Comparison of ENCODE assay signal across 16 mouse cellular contexts in the genomic region with DNA sequence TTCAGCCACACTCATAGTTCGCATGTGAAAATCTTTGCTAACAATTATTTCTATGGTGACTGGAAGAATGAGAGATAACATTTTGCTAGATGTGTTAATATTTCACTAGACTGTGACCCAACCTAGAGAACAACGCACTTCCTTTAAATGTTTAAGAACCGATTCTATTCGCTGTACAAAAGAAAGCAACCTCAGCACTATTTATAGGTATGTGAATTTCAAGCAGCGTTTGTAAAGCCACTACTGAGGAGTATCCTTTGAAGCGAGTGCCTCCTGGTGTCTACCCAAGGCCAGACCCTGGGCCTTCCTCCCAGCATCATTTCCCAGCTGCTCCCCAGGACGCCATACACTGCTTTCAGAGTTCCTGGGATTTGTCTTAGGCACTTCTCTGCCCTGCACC. TPM values are rescaled to one million over a fixed set of nuclear protein-coding genes. Genes with fewer than 3 reads are reported as not detected.
DNase-seq lines count a peak whose midpoint lies in the region; ATAC-seq lines count a peak whose summit lies in the region.
"Had no signal": no experiment of that assay in that cellular context is flagged by ENCODE, and none has a peak within 500 bp of the region (broad histone marks: within the 10 kb centered on the region; RNA-seq: fewer than 3 reads in every experiment).

No protein-coding gene starts in this region.

- peaks cover 39% of the 10 kb centered on the region for H3K4me1 ChIP-seq in forebrain, embryonic 14.5 days (ENCODE audit: control insufficient read depth, insufficient read depth, low read length)
- H3K4me1 ChIP-seq in forebrain, embryonic 10.5 days = peaks cover 39% of the 10 kb centered on the region
- peaks cover 45% of the 10 kb centered on the region for H3K4me1 ChIP-seq in midbrain, embryonic 13.5 days (replicated peaks)
- H3K4me1 ChIP-seq in midbrain, embryonic 10.5 days = peaks cover 48% of the 10 kb centered on the region
- peaks cover 48% of the 10 kb centered on the region for H3K4me1 ChIP-seq in hindbrain, embryonic 15.5 days (replicated peaks)
- H3K4me1 ChIP-seq in neural tube, embryonic 15.5 days = peaks cover 44% of the 10 kb centered on the region

- no peak for DNase-seq in forebrain, embryonic 14.5 days (ENCODE audit: low spot score)
- DNase-seq in forebrain, embryonic 10.5 days (ENCODE audit: extremely low spot score, low spot score) = no peak
- no peak for DNase-seq in midbrain, embryonic 10.5 days (ENCODE audit: low spot score)
- no peak for DNase-seq in spleen, postnatal 10 days (ENCODE audit: low spot score in 2 of 2)
- no peak for DNase-seq in cerebellum, adult 18-20 months
- DNase-seq: adrenal gland, adult 8-10 months; cerebellum, adult 11-12 months; gastrocnemius, adult 2 months; heart, adult 11 months; right cerebral cortex, postnatal 14 days had no signal

- no peaks in the 10 kb centered on the region for H3K9me3 ChIP-seq in forebrain, embryonic 14.5 days (replicated peaks; ENCODE audit: control insufficient read depth, low read length)
- no peaks in the 10 kb centered on the region for H3K9me3 ChIP-seq in forebrain, embryonic 10.5 days
- no peaks in the 10 kb centered on the region for H3K9me3 ChIP-seq in midbrain, embryonic 13.5 days
- H3K9me3 ChIP-seq in midbrain, embryonic 10.5 days (replicated peaks) = no peaks in the 10 kb centered on the region
- no peaks in the 10 kb centered on the region for H3K9me3 ChIP-seq in hindbrain, embryonic 15.5 days
- H3K9me3 ChIP-seq in neural tube, embryonic 15.5 days (replicated peaks) = no peaks in the 10 kb centered on the region
- H3K9me3 ChIP-seq: heart, embryonic 15.5 days; limb, embryonic 13.5 days had no signal

- no peaks in the 10 kb centered on the region for H3K27me3 ChIP-seq in forebrain, embryonic 14.5 days (replicated peaks; ENCODE audit: control insufficient read depth, insufficient read depth, low read length)
- peaks cover 46% of the 10 kb centered on the region for H3K27me3 ChIP-seq in forebrain, embryonic 10.5 days (ENCODE audit: poor library complexity, severe bottlenecking)
- 0 out of 2 replicates have a peak, but pooled peaks cover 3% of the 10 kb centered on the region for H3K27me3 ChIP-seq in midbrain, embryonic 13.5 days
- H3K27me3 ChIP-seq in midbrain, embryonic 10.5 days (ENCODE audit: low read depth, poor library complexity, severe bottlenecking) = peaks cover 36% of the 10 kb centered on the region
- H3K27me3 ChIP-seq in hindbrain, embryonic 15.5 days = no peaks in the 10 kb centered on the region
- H3K27me3 ChIP-seq in neural tube, embryonic 15.5 days (replicated peaks) = no peaks in the 10 kb centered on the region

- peaks cover 27% of the 10 kb centered on the region; the same call in 1 of the 2 replicates for H3K36me3 ChIP-seq in forebrain, embryonic 14.5 days (ENCODE audit: control insufficient read depth, insufficient read depth, low read length)
- peaks cover 57% of the 10 kb centered on the region for H3K36me3 ChIP-seq in forebrain, embryonic 10.5 days (replicated peaks)
- peaks cover 39% of the 10 kb centered on the region for H3K36me3 ChIP-seq in midbrain, embryonic 13.5 days
- H3K36me3 ChIP-seq in midbrain, embryonic 10.5 days = peaks cover 55% of the 10 kb centered on the region
- peaks cover 9% of the 10 kb centered on the region; the same call in 1 of the 2 replicates for H3K36me3 ChIP-seq in hindbrain, embryonic 15.5 days
- peaks cover 25% of the 10 kb centered on the region for H3K36me3 ChIP-seq in neural tube, embryonic 15.5 days
- H3K36me3 ChIP-seq: heart, embryonic 15.5 days had no signal

- ATAC-seq in forebrain, embryonic 14.5 days = no peak
- no peak for ATAC-seq in midbrain, embryonic 13.5 days
- ATAC-seq in hindbrain, embryonic 15.5 days (ENCODE audit: low FRiP score, low read depth) = no peak
- no peak for ATAC-seq in neural tube, embryonic 15.5 days (ENCODE audit: low FRiP score)

- no peak overlapping the region for H3K4me3 ChIP-seq in forebrain, embryonic 14.5 days (ENCODE audit: low read depth, low read length)
- H3K4me3 ChIP-seq in forebrain, embryonic 10.5 days = no peak overlapping the region
- H3K4me3 ChIP-seq in midbrain, embryonic 13.5 days (replicated peaks) = 0 out of 2 replicates have a peak overlapping the region, but pooled peaks have one; percentile 0
- H3K4me3 ChIP-seq in midbrain, embryonic 10.5 days = no peak overlapping the region
- H3K4me3 ChIP-seq in hindbrain, embryonic 15.5 days = no peak overlapping the region
- H3K4me3 ChIP-seq in neural tube, embryonic 15.5 days (replicated peaks) = no peak overlapping the region
- H3K4me3 ChIP-seq: gastrocnemius, adult 2 months; heart, embryonic 15.5 days; limb, embryonic 13.5 days had no signal

- H3K9ac ChIP-seq in forebrain, embryonic 14.5 days (ENCODE audit: low read length) = no peak overlapping the region
- H3K9ac ChIP-seq in midbrain, embryonic 13.5 days (replicated peaks) = peak overlapping the region; percentile 43; the same call in 1 of the 2 replicates
- H3K9ac ChIP-seq in hindbrain, embryonic 15.5 days = no peak overlapping the region
- no peak overlapping the region for H3K9ac ChIP-seq in neural tube, embryonic 15.5 days (replicated peaks)
- H3K9ac ChIP-seq: heart, embryonic 15.5 days had no signal

- H3K4me2 ChIP-seq in forebrain, embryonic 14.5 days (ENCODE audit: low read length) = peak overlapping the region; percentile 18; the same call in 1 of the 2 replicates
- H3K4me2 ChIP-seq in midbrain, embryonic 13.5 days (replicated peaks) = peak overlapping the region; percentile 87
- H3K4me2 ChIP-seq in hindbrain, embryonic 15.5 days = peak overlapping the region; percentile 89
- H3K4me2 ChIP-seq in neural tube, embryonic 15.5 days = peak overlapping the region; percentile 88
- H3K4me2 ChIP-seq: heart, embryonic 15.5 days had no signal

- H3K27ac ChIP-seq in forebrain, embryonic 14.5 days (ENCODE audit: low read depth, low read length) = no peak overlapping the region
- no peak overlapping the region for H3K27ac ChIP-seq in forebrain, embryonic 10.5 days
- H3K27ac ChIP-seq in midbrain, embryonic 13.5 days = no peak overlapping the region
- H3K27ac ChIP-seq in midbrain, embryonic 10.5 days (replicated peaks) = no peak overlapping the region
- H3K27ac ChIP-seq in hindbrain, embryonic 15.5 days (replicated peaks) = no peak overlapping the region
- H3K27ac ChIP-seq in neural tube, embryonic 15.5 days (replicated peaks) = no peak overlapping the region
- H3K27ac ChIP-seq: gastrocnemius, adult 2 months; heart, embryonic 15.5 days; limb, embryonic 13.5 days; macrophage had no signal

- 67% methylated on average over 7 of the region's 7 CpGs for WGBS in forebrain, embryonic 14.5 days
- WGBS in forebrain, embryonic 10.5 days = 64% methylated on average over 7 of the region's 7 CpGs
- 62% methylated on average over 7 of the region's 7 CpGs for WGBS in midbrain, embryonic 13.5 days
- WGBS in midbrain, embryonic 10.5 days = 66% methylated on average over 7 of the region's 7 CpGs
- 54% methylated on average over 7 of the region's 7 CpGs for WGBS in hindbrain, embryonic 15.5 days
- 51% methylated on average over 7 of the region's 7 CpGs for WGBS in neural tube, embryonic 15.5 days

RNA-seq across cellular contexts. Expression of gene Dzip1, which starts 4.6 kb away (rescaled TPM):
- 30.2 and 40.4 TPM in 2 replicates for polyA plus RNA-seq in forebrain, embryonic 14.5 days (2014; fragmentation: Nextera tagmentation; extraction: Ambion mirVana)
- polyA plus RNA-seq in forebrain, embryonic 10.5 days (2016; fragmentation: Nextera tagmentation; extraction: Ambion mirVana) = 13.0 and 13.9 TPM in 2 replicates
- polyA plus RNA-seq in midbrain, embryonic 13.5 days (2015; fragmentation: Nextera tagmentation; extraction: Ambion mirVana) = 50.8 and 54.1 TPM in 2 replicates
- 17.1 and 19.4 TPM in 2 replicates for polyA plus RNA-seq in midbrain, embryonic 10.5 days (2016; fragmentation: Nextera tagmentation; extraction: Ambion mirVana)
- 89.8 and 93.2 TPM in 2 replicates for polyA plus RNA-seq in hindbrain, embryonic 15.5 days (2015; fragmentation: Nextera tagmentation; extraction: Ambion mirVana)
- 86.1 and 100 TPM in 2 replicates for polyA plus RNA-seq in neural tube, embryonic 15.5 days (2015; fragmentation: Nextera tagmentation; extraction: Ambion mirVana)

RNA-seq across cellular contexts. Expression of gene Dnajc3, which starts 17.1 kb away (rescaled TPM):
- polyA plus RNA-seq in forebrain, embryonic 14.5 days (2014; fragmentation: Nextera tagmentation; extraction: Ambion mirVana) = 18.8 and 21.5 TPM in 2 replicates
- polyA plus RNA-seq in forebrain, embryonic 10.5 days (2016; fragmentation: Nextera tagmentation; extraction: Ambion mirVana) = 28.4 and 32.2 TPM in 2 replicates
- 17.0 and 19.1 TPM in 2 replicates for polyA plus RNA-seq in midbrain, embryonic 13.5 days (2015; fragmentation: Nextera tagmentation; extraction: Ambion mirVana)
- 28.2 and 33.2 TPM in 2 replicates for polyA plus RNA-seq in midbrain, embryonic 10.5 days (2016; fragmentation: Nextera tagmentation; extraction: Ambion mirVana)
- polyA plus RNA-seq in hindbrain, embryonic 15.5 days (2015; fragmentation: Nextera tagmentation; extraction: Ambion mirVana) = 22.3 and 22.6 TPM in 2 replicates
- 22.6 and 26.8 TPM in 2 replicates for polyA plus RNA-seq in neural tube, embryonic 15.5 days (2015; fragmentation: Nextera tagmentation; extraction: Ambion mirVana)

Comparison
In these comparisons a context has a peak if more than half of its experiments do, and no peak if none do; other contexts are left out.
1. H3K4me2 ChIP-seq: peak in every context shown above with its lines; median percentile 89 in hindbrain, embryonic 15.5 days; 88 in neural tube, embryonic 15.5 days; 87 in midbrain, embryonic 13.5 days; 18 in forebrain, embryonic 14.5 days.